Mouse (Mus musculus) intestine, embryonic 16.5 days (tissue): ENCODE results near the gene Reps2. TPM values are rescaled to one million over a fixed set of nuclear protein-coding genes. Genes with fewer than 3 reads are reported as not detected.

Source experiments
- ATAC-seq: fragments of 200-750 bp; cut with Nextera tagmentation; 2 replicates; pipeline ENCODE4 v1.8.0; 2017; ENCODE audit warnings: moderate TSS enrichment, moderate library complexity
- H3K27ac ChIP-seq: fragments of 300-500 bp; sonication (generic); 2 replicates; pipeline ENCODE4 v1.5.1; 2014; ENCODE audit warnings: mild to moderate bottlenecking, low read length
- H3K27me3 ChIP-seq: fragments of 300-500 bp; sonication (generic); replicated peaks from 2 replicates; pipeline ENCODE4 v1.6.1; 2014; ENCODE audit warnings: low read length, control low read depth, mixed read lengths; ENCODE audit not compliant: control insufficient read depth, insufficient read depth
- H3K36me3 ChIP-seq: fragments of 300-500 bp; sonication (generic); 2 replicates; pipeline ENCODE4 v1.6.1; 2014; ENCODE audit warnings: low read length, control low read depth; ENCODE audit not compliant: control insufficient read depth, insufficient read depth
- H3K4me1 ChIP-seq: fragments of 300-500 bp; sonication (generic); 2 replicates; pipeline ENCODE4 v1.6.1; 2014; ENCODE audit warnings: low read length, control low read depth, mixed read lengths; ENCODE audit not compliant: control insufficient read depth, insufficient read depth
- H3K4me2 ChIP-seq: fragments of 300-500 bp; sonication (generic); 2 replicates; pipeline ENCODE4 v1.6.1; 2014; ENCODE audit warnings: low read depth, low read length, control low read depth
- H3K4me3 ChIP-seq: fragments of 300-500 bp; sonication (generic); 2 replicates; pipeline ENCODE4 v1.5.1; 2014; ENCODE audit warnings: mild to moderate bottlenecking, low read length
- H3K9ac ChIP-seq: fragments of 300-500 bp; sonication (generic); 2 replicates; pipeline ENCODE4 v1.6.1; 2014; ENCODE audit warnings: low read depth, low read length
- H3K9me3 ChIP-seq: fragments of 300-500 bp; sonication (generic); 2 replicates; pipeline ENCODE4 v1.6.1; 2016; ENCODE audit warnings: low read length, control low read depth; ENCODE audit not compliant: control insufficient read depth
- WGBS: fragments of 180-500 bp; shearing (Covaris S2); extraction: QIAGEN DNeasy Blood & Tissue Kit; methylation state at CpG from one replicate; pipeline ENCODE4 v1.1.7; 2014; 5-methylcytosine and 5-hydroxymethylcytosine counted together
- polyA plus RNA-seq: library from polyadenylated mRNA; unstranded; fragments of >200 nt; fragmentation: Nextera tagmentation; extraction: Ambion mirVana; gene quantifications from 2 replicates; pipeline ENCODE4 v1.2.1, GENCODE M21; 2015

Gene Reps2
- polyA plus RNA-seq, 1 experiment from 2014 or later, result 0.48 TPM

DNA sequence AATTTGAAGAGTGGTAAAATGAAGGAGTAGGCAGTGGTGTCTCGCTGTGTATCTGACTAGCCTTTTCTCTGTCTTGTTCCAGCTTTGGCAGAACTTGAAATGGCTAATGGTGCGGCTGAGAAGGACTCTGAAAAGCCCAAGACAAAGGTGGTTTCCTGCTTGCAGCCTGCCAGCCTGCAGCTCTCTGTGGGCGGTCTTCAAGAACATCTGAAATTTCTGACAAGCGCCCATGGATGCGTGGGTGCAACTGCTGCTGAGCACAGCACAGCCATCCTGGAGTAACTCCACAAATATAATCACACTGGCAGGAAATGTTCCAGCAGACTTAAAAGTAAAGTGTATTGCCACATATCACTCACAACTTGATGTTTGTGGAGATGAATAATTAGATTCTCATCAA lies 181.3 kb downstream of the Reps2 start:
- Histone ChIP-seq H3K4me1 (no peaks in the 10 kb centered on the region), H3K4me3 (no peak overlapping the region), H3K27me3 (no peaks in the 10 kb centered on the region), H3K27ac (no peak overlapping the region), H3K9me3 (no peaks in the 10 kb centered on the region), H3K4me2 (no peak overlapping the region), H3K9ac (no peak overlapping the region), H3K36me3 (no peaks in the 10 kb centered on the region)
- ATAC-seq, result no peak
- WGBS, result 72% methylated on average over 5 of the region's 5 CpGs

GRCm38 (mm10) chrX:162456445-162456844 lies 187.0 kb downstream of the Reps2 start:
- no peaks in the 10 kb centered on the region for H3K36me3 ChIP-seq
- no peak overlapping the region for H3K4me2 ChIP-seq
- H3K27me3 ChIP-seq, result no peaks in the 10 kb centered on the region
- no peaks in the 10 kb centered on the region for H3K4me1 ChIP-seq
- no peak overlapping the region for H3K27ac ChIP-seq
- ATAC-seq, result no peak
- H3K9ac ChIP-seq, result no peak overlapping the region
- 89% methylated on average over 1 of the region's 1 CpGs for WGBS
- H3K4me3 ChIP-seq, result no peak overlapping the region
- no peaks in the 10 kb centered on the region for H3K9me3 ChIP-seq

DNA sequence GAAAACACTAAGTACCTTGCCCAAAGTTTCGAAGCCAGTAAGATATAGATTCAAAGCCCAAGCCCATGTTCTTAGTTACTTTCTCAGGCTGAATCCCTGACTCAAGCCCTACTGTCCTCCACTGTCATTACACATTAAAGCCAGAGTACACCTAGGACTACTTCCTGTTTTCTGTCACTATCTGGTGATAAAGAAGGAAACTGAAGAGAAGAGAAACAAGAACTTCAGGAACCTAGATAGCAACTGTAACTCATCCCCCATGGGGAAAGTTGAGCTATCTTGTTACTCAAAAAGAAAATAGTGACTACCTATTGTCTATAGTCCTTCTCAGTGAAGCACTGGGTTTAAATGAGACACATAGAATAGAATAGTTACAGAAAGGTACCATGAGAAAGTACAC lies 188.1 kb downstream of the Reps2 start:
- WGBS, result 81% methylated on average over 1 of the region's 1 CpGs
- Histone ChIP-seq H3K4me3 (no peak overlapping the region), H3K36me3 (no peaks in the 10 kb centered on the region), H3K27me3 (no peaks in the 10 kb centered on the region), H3K4me1 (no peaks in the 10 kb centered on the region), H3K9me3 (no peaks in the 10 kb centered on the region), H3K27ac (no peak overlapping the region), H3K9ac (no peak overlapping the region), H3K4me2 (no peak overlapping the region)
- no peak for ATAC-seq

- WGBS, result 66% methylated on average over 7 of the region's 7 CpGs
- Histone ChIP-seq H3K27ac (no peak overlapping the region), H3K4me1 (no peaks in the 10 kb centered on the region), H3K9me3 (no peaks in the 10 kb centered on the region), H3K27me3 (no peaks in the 10 kb centered on the region), H3K9ac (no peak overlapping the region), H3K4me2 (no peak overlapping the region), H3K36me3 (no peaks in the 10 kb centered on the region), H3K4me3 (no peak overlapping the region)
- ATAC-seq, result no peak
Measured at GRCm38 (mm10) chrX:162453821-162454402, 189.5 kb downstream of the Reps2 start.

DNA sequence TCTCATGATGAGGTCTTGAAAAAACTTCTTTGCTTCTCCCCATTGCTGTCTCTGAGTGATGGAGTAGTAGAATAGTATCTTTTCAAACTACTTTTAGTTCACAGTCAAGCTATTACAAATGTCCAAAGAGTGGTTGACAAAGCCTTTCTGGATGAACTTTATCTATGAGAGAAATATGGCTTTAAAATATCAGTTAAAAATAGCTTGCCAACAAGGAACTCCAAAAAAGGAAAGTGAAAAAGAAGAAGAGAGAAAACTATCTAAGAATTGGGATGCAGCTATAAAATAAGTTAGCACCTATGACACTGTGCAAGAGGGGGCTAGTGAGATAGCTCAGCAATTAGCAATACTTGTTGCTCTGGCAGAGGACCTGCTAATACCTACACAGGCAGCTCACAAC lies 190.8 kb downstream of the Reps2 start:
- Histone ChIP-seq H3K4me2 (no peak overlapping the region), H3K36me3 (no peaks in the 10 kb centered on the region), H3K27me3 (no peaks in the 10 kb centered on the region), H3K4me1 (no peaks in the 10 kb centered on the region), H3K9me3 (no peaks in the 10 kb centered on the region), H3K27ac (no peak overlapping the region), H3K9ac (no peak overlapping the region), H3K4me3 (no peak overlapping the region)
- ATAC-seq, result no peak

GRCm38 (mm10) chrX:162447974-162448373 lies 195.5 kb downstream of the Reps2 start:
- Histone ChIP-seq H3K4me2 (no peak overlapping the region), H3K36me3 (no peaks in the 10 kb centered on the region), H3K9ac (no peak overlapping the region), H3K4me3 (no peak overlapping the region), H3K4me1 (no peaks in the 10 kb centered on the region), H3K27ac (no peak overlapping the region), H3K9me3 (no peaks in the 10 kb centered on the region), H3K27me3 (peaks cover 3% of the 10 kb centered on the region; the same call in 1 of the 2 replicates)
- no peak for ATAC-seq
- 74% methylated on average over 6 of the region's 6 CpGs for WGBS

GRCm38 (mm10) chrX:162446678-162447318 lies 196.7 kb downstream of the Reps2 start:
- no peak overlapping the region for H3K4me3 ChIP-seq
- H3K36me3 ChIP-seq, result no peaks in the 10 kb centered on the region
- H3K4me2 ChIP-seq, result no peak overlapping the region
- WGBS, result 93% methylated on average over 2 of the region's 2 CpGs
- no peaks in the 10 kb centered on the region for H3K9me3 ChIP-seq
- no peaks in the 10 kb centered on the region for H3K4me1 ChIP-seq
- ATAC-seq, result no peak
- H3K27ac ChIP-seq, result no peak overlapping the region
- no peak overlapping the region for H3K9ac ChIP-seq
- peaks cover 5% of the 10 kb centered on the region; the same call in 1 of the 2 replicates for H3K27me3 ChIP-seq

DNA sequence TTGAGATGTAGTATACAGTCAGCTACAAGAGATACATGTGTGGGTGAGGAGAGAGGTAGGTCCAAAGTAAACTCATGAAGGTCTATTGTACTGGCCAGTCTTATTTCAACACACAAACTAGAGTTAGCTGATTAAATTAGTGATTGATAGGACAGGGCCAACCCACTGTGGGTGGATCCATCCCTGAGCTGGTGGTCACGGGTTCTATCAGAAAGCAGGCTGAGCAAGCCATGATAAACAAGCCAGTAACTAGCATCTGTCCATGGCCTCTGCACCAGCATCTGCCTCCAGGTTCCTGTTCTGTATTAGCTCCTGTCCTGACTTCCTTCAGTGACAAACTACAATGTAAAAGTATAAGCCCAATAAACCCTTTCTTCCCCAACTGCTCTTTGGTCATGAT lies 200.1 kb downstream of the Reps2 start:
- 81% methylated on average over 1 of the region's 1 CpGs for whole genome bisulfite sequencing
- Histone ChIP-seq H3K27ac (no peak overlapping the region), H3K4me2 (no peak overlapping the region), H3K9me3 (no peaks in the 10 kb centered on the region), H3K4me1 (no peaks in the 10 kb centered on the region), H3K4me3 (no peak overlapping the region), H3K27me3 (peaks cover 7% of the 10 kb centered on the region; the same call in 1 of the 2 replicates), H3K9ac (no peak overlapping the region), H3K36me3 (no peaks in the 10 kb centered on the region)
- ATAC-seq, result no peak

DNA sequence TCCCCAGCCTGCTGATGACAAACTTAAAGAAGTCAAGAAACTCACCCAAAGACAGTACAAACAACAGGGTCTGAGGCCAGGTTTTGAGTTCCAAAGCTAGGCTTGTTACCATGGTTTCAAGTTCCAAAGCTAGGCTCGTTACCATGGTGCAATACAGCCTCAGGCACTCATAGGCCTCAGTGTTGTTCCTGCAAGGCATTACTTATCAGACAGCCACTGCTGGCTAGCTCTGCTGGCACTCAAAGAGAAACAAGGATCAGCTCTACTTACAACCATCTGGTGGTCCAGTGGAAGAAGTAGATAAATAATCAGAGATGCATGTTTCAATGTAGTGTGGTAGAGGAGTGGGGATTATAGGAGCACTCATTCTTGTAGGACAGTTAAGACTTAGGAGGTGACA lies 200.5 kb downstream of the Reps2 start:
- Histone ChIP-seq H3K4me1 (no peaks in the 10 kb centered on the region), H3K9ac (no peak overlapping the region), H3K4me2 (no peak overlapping the region), H3K36me3 (no peaks in the 10 kb centered on the region), H3K4me3 (no peak overlapping the region), H3K27ac (no peak overlapping the region), H3K9me3 (no peaks in the 10 kb centered on the region), H3K27me3 (peaks cover 7% of the 10 kb centered on the region; the same call in 1 of the 2 replicates)
- WGBS, result 56% methylated on average over 1 of the region's 1 CpGs
- ATAC-seq, result no peak
